Mouse (Mus musculus) heart, postnatal 0 days (tissue): ENCODE data around the gene Mfsd5. TPM values are rescaled to one million over a fixed set of nuclear protein-coding genes. Genes with fewer than 3 reads are reported as not detected.

Experiments
- ATAC-seq: fragments of 200-750 bp; cut with Nextera tagmentation; 2 replicates; pipeline ENCODE4 v1.8.0; 2017; ENCODE audit warnings: low read depth, moderate number of reproducible peaks, moderate library complexity; ENCODE audit not compliant: insufficient read depth
- DNase-seq: peaks from one replicate; pipeline ENCODE4 v3.0.0-alpha.2; 2016; ENCODE audit warnings: low spot score
- H3K27ac ChIP-seq: fragments of 300-500 bp; sonication (generic); 2 replicates; pipeline ENCODE4 v1.5.1; 2014; ENCODE audit warnings: low read depth, mild to moderate bottlenecking
- H3K27me3 ChIP-seq: fragments of 300-500 bp; sonication (generic); 2 replicates; pipeline ENCODE4 v1.6.1; 2014; ENCODE audit warnings: low read length, mixed read lengths; ENCODE audit not compliant: control insufficient read depth, insufficient read depth
- H3K36me3 ChIP-seq: fragments of 300-500 bp; sonication (generic); replicated peaks from 2 replicates; pipeline ENCODE4 v1.6.1; 2014; ENCODE audit warnings: low read length, mixed read lengths; ENCODE audit not compliant: control insufficient read depth, insufficient read depth
- H3K4me1 ChIP-seq: fragments of 300-500 bp; sonication (generic); 2 replicates; pipeline ENCODE4 v1.6.1; 2014; ENCODE audit warnings: antibody characterized with exemption; ENCODE audit not compliant: control insufficient read depth, insufficient read depth
- H3K4me2 ChIP-seq: fragments of 300-500 bp; sonication (generic); 2 replicates; pipeline ENCODE4 v1.6.1; 2014; ENCODE audit warnings: low read depth, mild to moderate bottlenecking, low read length, moderate library complexity
- H3K4me3 ChIP-seq: fragments of 300-500 bp; sonication (generic); 2 replicates; pipeline ENCODE4 v1.5.1; 2014; ENCODE audit warnings: low read depth, low read length
- H3K9ac ChIP-seq: fragments of 300-500 bp; sonication (generic); replicated peaks from 2 replicates; pipeline ENCODE4 v1.6.1; 2014; ENCODE audit warnings: low read depth, low read length, mixed read lengths
- H3K9me3 ChIP-seq: fragments of 300-500 bp; sonication (generic); replicated peaks from 2 replicates; pipeline ENCODE4 v1.6.1; 2016; ENCODE audit warnings: low read length; ENCODE audit not compliant: control insufficient read depth
- CTCF ChIP-seq: IDR thresholded peaks from 2 replicates; pipeline ENCODE4 v1.5.1; 2016; ENCODE audit warnings: antibody characterized with exemption, control low read depth, low read depth
- EP300 ChIP-seq: IDR thresholded peaks from 2 replicates; pipeline ENCODE4 v1.6.1; 2016; ENCODE audit warnings: antibody characterized with exemption, low read depth
- WGBS: fragments of 180-500 bp; shearing (Covaris S2); extraction: QIAGEN DNeasy Blood & Tissue Kit; methylation state at CpG from one replicate; pipeline ENCODE4 v1.1.7; 2014; 5-methylcytosine and 5-hydroxymethylcytosine counted together
- polyA plus RNA-seq: library from polyadenylated mRNA; unstranded; fragments of >200 nt; fragmentation: Nextera tagmentation; extraction: Ambion mirVana; gene quantifications from 2 replicates; pipeline ENCODE4 v1.2.1, GENCODE M21; 2015
- total RNA-seq: library from RNA; depleted of rRNA; stranded (reverse); fragments of >200 nt; gene quantifications from 2 replicates; pipeline ENCODE4 v1.2.3, GENCODE M21; 2014; ENCODE audit warnings: low replicate concordance

The Mfsd5 gene
- total and polyA plus RNA-seq, 2 experiments from 2014 or later, result 34.1 to 35.6 TPM

DNA sequence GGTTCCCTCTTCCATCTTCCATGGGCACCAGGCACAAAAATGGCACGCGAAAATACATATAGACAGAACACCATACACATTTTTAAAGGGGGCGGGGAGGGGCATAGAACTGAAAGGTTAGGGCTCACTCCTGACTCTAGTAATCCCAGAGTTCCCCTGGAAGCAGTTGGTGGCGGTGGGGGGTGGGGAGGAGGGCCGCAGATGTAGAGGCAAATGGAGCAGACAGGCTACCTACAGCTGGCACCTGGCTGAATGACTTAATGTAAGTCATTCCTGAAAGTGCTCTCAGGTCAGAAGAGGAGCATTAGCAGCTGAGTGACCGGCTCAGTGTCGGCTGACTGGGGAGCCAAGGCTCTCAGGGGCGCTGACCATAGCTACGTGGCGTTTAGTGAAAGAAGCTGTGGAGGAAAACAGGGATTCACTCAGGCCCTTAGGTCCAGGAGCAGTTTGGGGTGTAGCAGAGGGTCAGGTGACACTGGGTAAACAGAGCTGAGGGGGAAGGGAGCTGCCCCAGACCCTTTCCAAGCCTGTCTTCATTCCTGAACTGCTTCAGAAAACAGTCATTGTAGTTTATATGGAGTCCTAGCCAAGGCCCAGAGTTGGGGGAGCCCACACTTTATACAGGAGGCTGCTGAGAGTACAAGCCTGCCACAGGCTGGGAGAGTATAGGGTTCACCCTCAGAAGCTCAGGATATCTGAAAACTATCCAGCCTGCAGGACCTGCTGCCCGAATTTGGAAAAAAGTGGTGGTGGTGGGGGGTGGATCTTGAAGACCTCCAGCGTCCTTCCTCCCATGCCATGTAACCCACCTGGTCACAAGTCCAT is 36.6 kb upstream of the Mfsd5 start:
- no peak overlapping the region for H3K4me3 ChIP-seq
- ATAC-seq (no peak), DNase-seq (no peak)
- peak overlapping the region; percentile 78 for H3K4me2 ChIP-seq
- 50% methylated on average over 12 of the region's 12 CpGs for WGBS
- no peak overlapping the region for H3K9ac ChIP-seq
- no peaks in the 10 kb centered on the region for H3K36me3 ChIP-seq
- H3K27me3 ChIP-seq, result no peaks in the 10 kb centered on the region
- peak overlapping the region; percentile 60; the same call in 1 of the 2 replicates for H3K27ac ChIP-seq
- TF ChIP-seq EP300 (no peak), CTCF (no peak)
- H3K9me3 ChIP-seq, result no peaks in the 10 kb centered on the region
- H3K4me1 ChIP-seq, result 0 out of 2 replicates have a peak, but pooled peaks cover 2% of the 10 kb centered on the region

GRCm38 (mm10) chr15:102243229-102244190 is 35.7 kb upstream of the Mfsd5 start:
- no peak overlapping the region; the same call in 1 of the 2 replicates for H3K9ac ChIP-seq
- DNase-seq, result no peak

DNA sequence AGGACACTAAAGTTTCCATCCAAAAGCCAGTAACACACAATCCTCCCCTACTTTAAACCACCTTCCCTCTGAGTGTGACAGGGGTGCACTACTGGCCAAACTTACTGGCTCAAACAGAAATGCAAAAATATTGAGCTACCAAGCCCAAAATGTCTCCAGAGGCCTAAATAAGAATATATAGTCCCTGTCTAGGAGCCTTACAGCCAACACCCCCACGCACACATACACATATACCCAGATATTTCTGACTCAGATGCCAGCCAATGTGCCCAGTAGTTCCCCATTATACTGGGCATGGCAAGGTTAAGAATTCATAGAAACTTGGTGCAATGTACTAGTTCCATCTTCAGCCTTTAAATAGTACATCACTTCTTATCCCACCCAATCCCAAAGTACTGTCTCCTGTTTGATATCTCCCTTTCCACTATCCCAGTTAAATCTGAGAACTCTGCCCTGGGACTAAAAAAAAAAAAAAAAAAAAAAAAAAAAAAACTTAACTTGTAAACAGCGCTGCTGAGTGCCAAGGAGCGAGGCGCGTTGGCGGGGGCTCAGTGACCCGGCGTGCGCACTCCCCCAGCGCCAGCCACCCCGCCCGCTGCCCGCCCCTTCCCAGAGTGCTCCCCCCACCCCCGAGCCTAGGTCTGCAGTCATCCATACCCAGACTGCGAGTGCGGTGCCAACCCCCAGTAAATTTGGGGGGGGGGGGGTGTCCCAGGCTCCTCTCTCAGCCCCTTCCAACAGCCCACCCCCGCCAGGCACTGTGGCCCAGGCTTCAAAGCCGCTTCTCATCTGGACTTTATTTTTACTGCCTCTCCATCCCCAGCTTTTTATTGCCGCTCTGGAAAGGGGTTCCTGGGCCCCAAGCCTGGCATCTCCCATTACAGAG is 34.7 kb upstream of the Mfsd5 start:
- WGBS, result 23% methylated on average over 19 of the region's 19 CpGs
- TF ChIP-seq EP300, result no peak
- no peak for DNase-seq
- Histone ChIP-seq H3K27me3 (no peaks in the 10 kb centered on the region), H3K27ac (peak overlapping the region; percentile 62), H3K9me3 (no peaks in the 10 kb centered on the region), H3K9ac (peak overlapping the region; percentile 61), H3K36me3 (no peaks in the 10 kb centered on the region), H3K4me2 (peak overlapping the region; percentile 78), H3K4me1 (0 out of 2 replicates have a peak, but pooled peaks cover 12% of the 10 kb centered on the region), H3K4me3 (peak overlapping the region; percentile 67)
- ATAC-seq, result no peak

More at GRCm38 (mm10) chr15:102243229-102244190, 35.7 kb upstream of the Mfsd5 start:
- H3K4me3 ChIP-seq, result peak overlapping the region; percentile 17; the same call in 1 of the 2 replicates
- no peak for TF ChIP-seq EP300
- 0 out of 2 replicates have a peak, but pooled peaks cover 7% of the 10 kb centered on the region for H3K4me1 ChIP-seq
- no peak for ATAC-seq
- peak overlapping the region; percentile 60 for H3K27ac ChIP-seq
- H3K36me3 ChIP-seq, result no peaks in the 10 kb centered on the region
- H3K27me3 ChIP-seq, result no peaks in the 10 kb centered on the region
- H3K9me3 ChIP-seq, result no peaks in the 10 kb centered on the region
- 39% methylated on average over 22 of the region's 22 CpGs for WGBS
- H3K4me2 ChIP-seq, result peak overlapping the region; percentile 78

DNA sequence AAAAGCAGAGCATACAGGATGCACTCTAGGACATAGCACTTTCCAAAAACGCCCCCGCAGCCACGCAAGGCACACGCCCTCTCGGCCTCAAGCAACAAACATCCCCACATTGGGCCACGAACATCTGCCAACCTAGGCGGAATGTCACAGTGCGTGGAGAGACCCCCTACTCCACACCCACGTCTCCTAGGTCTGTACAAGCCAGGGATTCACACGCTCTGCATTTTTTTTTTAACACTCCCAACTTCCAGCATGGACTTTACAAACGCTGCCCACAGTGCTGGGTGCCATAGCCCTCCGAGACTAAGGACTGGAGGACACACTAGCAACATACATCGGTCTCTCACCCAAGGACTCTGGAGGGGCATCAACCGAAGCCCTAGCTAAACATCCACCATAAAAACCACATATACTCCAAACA is 33.8 kb upstream of the Mfsd5 start:
- DNase-seq, result no peak
- 9% methylated on average over 14 of the region's 14 CpGs for WGBS
- H3K27me3 ChIP-seq, result no peaks in the 10 kb centered on the region

More for the DNA sequence above, 33.8 kb upstream of the Mfsd5 start:
- H3K4me1 ChIP-seq, result 0 out of 2 replicates have a peak, but pooled peaks cover 12% of the 10 kb centered on the region
- H3K27ac ChIP-seq, result peak overlapping the region; percentile 91
- peak overlapping the region; percentile 78 for H3K4me2 ChIP-seq
- no peak for ATAC-seq
- TF ChIP-seq CTCF (no peak), EP300 (no peak)
- no peaks in the 10 kb centered on the region for H3K9me3 ChIP-seq
- H3K4me3 ChIP-seq, result peak overlapping the region; percentile 67
- peak overlapping the region; percentile 61 for H3K9ac ChIP-seq
- H3K36me3 ChIP-seq, result no peaks in the 10 kb centered on the region
